Mouse (Mus musculus) gastrocnemius, postnatal 25 days (tissue): Measurements from ENCODE around the gene Sertad4. TPM values are rescaled to one million over a fixed set of nuclear protein-coding genes. Genes with fewer than 3 reads are reported as not detected.
A peak's percentile ranks its signal among the peaks of the same experiment; 100 is the strongest.

Experiments
- DNase-seq: peaks from one replicate; pipeline ENCODE4 v3.0.0; 2022
- total RNA-seq, 2 experiments: library from RNA; stranded (reverse); gene quantifications; 1 replicate in 1 of 2; 2 replicates in 1 of 2; pipeline ENCODE4 v1.2.3; 2021

The Sertad4 gene
- total RNA-seq, 2 experiments from 2014 or later: 3.4 to 3.7 TPM

GRCm38 (mm10) chr1:192851640-192852039 lies 3.9 kb downstream of the Sertad4 start:
- DNase-seq: peak; percentile 71

DNA sequence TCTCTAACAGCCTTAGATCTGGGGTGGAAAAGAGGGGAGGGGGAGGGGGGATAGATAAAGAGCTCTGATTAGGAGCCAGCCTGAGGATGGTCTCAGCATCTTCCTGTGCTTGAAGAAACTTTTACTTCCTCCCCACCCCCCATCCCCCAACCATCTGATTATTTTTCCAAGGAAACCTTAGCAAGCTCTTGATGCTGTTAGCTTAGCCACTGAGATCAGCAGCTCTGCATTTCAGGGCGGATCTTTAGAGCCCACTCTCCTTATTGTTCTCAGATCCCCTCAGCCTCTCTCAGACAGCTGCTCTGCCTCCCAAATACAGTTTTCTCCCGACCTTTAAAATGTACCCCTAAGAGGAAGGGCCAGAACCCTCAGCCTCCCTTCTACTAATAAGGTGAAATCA lies 4.4 kb downstream of the Sertad4 start:
- no peak for DNase-seq

GRCm38 (mm10) chr1:192849616-192850015 lies 5.9 kb downstream of the Sertad4 start:
- DNase-seq: no peak

- DNase-seq: no peak
These were observed 8.3 kb downstream of the Sertad4 start for GRCm38 (mm10) chr1:192847254-192847653.

- DNase-seq: no peak
These were observed 14.3 kb downstream of the Sertad4 start for GRCm38 (mm10) chr1:192841094-192841813.

GRCm38 (mm10) chr1:192840655-192841054 lies 14.9 kb downstream of the Sertad4 start:
- DNase-seq: peak; percentile 31

DNA sequence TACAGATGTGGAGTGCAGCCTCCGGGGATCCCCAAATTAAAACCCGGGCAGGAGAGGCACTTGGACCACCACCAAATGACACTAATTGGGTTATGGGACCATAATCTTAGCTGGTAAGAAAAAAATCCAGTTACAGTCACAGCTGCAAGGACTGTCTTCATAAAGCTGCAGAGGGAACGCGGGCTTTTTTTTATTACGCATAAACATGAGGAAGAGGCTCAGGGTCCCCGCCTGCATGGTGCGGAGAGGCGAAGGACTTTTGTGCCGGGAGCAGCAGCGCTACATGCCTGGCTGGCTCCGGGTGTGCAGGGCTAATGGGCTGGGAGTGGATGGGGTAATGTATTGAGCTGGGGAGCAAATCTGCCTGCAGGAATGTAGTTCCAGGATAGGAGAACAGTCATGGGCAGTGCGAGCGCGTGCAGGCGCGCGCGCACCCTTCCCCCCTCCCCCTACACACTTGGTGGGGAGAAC lies 20.3 kb downstream of the Sertad4 start:
- no peak for DNase-seq

DNA sequence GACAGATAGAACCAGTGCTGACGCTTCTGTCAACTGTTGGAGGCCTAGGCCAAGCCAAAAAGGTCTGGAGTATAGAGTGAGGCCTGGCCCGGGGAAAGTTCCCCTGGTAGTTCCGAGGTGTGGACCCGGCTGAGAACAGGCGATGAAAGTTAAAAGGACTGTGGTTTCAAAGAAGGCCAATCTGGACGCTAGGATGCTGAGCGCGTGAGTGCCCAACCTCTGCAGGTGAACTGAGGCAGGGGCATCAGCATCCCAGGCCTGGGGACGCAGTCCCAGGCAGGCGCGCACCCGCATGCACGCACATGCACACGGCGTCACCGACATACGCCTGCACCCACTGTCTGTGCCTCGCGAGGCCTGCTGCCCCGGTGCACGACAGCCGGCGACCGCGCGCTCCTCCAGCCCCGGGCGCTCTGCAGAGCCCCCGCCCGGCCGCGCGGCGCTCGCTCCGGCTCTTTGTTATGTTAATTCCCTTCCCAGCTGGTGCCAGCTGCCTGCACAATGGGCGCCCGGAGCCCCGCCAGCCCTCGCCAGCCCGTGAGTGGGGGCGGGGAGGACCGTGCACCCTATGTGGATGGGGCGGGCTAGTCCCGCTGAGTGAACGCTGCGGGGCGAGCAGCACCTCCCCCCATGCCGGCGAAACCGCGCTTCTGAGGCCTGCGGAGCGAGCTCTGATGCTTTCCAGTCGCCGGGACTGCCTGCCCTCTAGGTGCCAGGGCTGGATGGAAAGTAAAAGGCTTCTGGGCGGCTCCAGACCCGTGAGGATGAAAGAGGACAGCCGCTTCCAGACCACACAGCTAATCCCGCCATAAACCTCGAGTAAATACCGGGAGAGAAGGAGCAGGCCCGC lies 21.0 kb downstream of the Sertad4 start:
- DNase-seq: no peak

DNA sequence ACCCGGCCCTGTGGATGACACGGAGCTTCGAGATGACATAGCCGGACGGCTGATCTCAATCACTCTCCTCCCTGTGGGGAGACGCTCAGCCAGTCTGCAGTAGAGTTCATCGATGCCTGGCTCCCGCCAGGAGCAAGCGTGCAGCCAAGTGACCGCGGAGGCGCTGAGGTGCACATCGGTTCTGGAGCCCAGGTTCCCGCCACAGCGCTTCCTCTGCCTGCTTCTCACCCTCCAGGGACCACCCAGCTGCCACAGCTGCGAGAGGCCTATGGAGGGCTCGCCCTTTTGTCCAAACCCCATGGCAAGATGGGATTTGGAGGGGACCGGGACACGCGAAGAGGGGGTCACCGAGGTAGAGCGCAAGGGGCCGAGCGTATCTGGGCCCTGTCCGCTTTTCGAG lies 22.0 kb downstream of the Sertad4 start:
- no peak for DNase-seq

GRCm38 (mm10) chr1:192833097-192833496 lies 22.5 kb downstream of the Sertad4 start:
- DNase-seq: no peak

GRCm38 (mm10) chr1:192832338-192832737 lies 23.2 kb downstream of the Sertad4 start:
- no peak for DNase-seq

GRCm38 (mm10) chr1:192830444-192830843 lies 25.1 kb downstream of the Sertad4 start:
- DNase-seq: no peak

- no peak for DNase-seq
These were observed 26.6 kb downstream of the Sertad4 start for GRCm38 (mm10) chr1:192828928-192829327.

DNA sequence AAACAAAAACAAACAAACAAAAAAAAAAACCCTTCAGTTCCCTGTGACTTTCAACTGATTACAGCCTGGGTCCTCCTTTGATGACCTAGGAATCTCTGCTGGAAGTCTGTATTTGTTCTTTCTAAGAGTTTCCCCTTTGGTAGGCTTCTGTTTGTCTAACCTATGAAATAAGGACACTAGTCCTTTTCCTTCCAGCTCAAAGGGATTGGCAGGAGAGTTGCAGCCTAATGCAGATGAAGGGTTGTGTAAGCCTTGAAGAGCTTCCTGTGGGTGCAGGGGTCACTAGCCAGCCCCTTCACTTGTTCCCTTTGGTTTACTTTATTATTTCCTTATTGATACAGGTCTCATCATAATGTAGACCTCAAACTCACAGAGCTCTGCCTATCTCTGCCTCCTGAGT lies 27.6 kb downstream of the Sertad4 start:
- no peak for DNase-seq

DNA sequence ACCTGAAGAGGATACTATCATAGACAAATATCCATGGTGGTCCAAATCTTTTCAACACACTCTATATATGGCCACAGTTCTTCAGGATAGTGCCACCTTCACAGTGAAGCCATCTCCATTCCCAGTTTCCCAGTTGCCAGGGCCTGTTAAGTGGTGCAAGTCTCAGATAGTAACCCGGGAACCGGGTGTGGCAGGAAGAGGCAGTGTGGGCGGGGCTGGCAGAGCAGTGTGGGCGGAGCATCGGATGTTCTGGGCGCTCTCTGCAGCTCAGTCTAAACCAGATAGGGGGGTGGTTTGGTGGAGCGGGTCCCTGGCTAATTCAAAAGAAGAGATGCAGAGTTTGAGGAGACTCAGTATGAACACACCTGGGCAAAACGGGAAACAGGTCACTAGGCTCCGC lies 29.8 kb downstream of the Sertad4 start:
- DNase-seq: no peak

- DNase-seq: peak; percentile 60
These were observed 32.7 kb downstream of the Sertad4 start for GRCm38 (mm10) chr1:192822652-192823525.

DNA sequence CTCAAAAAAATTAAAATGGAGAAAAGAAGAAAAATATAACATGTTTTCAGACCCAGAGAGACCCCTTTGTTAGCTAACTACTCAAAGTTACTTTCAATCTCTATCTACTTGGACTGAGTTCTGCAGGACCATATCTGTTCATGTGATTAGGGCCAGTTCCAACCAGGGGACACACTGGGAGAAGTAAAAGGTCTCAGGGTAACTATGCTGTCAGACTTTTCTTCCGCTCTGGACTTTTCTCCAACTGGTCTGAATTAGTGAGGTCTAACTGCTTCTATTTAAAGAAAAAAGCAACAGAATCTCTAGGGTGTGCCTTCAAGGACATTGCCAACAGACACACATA lies 33.3 kb downstream of the Sertad4 start:
- no peak for DNase-seq

GRCm38 (mm10) chr1:192818334-192818733 lies 37.2 kb downstream of the Sertad4 start:
- DNase-seq: no peak

DNA sequence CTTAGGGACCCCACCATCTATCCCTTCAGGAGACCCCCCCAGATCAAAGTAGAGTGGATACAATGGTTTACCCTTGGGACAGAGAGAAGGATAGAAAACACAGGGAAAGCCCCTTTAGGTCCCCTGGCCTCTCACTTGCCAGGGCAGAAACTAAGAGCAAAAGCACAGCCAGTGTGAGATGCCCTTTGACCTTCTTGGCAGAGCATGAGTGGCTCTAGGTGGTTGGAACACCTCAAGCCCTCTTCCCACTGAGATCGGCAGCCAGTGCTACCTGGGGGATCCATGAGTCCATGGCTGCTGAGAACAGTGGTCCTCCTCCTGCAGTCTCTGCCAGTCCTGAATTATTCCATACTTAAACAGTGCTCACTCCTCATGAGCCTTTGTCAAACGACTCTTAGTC lies 39.8 kb downstream of the Sertad4 start:
- DNase-seq: no peak

DNA sequence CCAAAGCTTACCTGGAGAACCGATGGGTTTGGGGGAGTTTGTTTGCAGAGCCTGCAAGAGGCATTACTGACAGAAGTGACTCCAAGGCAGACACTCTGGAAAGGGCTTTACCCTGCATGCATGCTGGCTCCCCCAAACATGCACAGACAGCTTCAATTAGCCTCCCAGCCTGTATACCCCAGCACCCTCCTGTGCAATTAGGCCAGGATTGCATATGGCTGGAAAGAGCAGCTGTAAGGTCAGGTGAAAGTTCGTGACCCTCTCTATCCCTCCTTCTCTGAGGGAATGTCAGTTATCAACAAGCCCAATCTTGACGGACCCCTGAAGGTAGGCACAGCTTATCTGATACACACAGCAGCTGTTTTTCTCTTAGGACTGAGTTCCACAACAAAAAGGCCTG lies 40.9 kb downstream of the Sertad4 start:
- no peak for DNase-seq

GRCm38 (mm10) chr1:192812758-192813157 lies 42.8 kb downstream of the Sertad4 start:
- no peak for DNase-seq

DNA sequence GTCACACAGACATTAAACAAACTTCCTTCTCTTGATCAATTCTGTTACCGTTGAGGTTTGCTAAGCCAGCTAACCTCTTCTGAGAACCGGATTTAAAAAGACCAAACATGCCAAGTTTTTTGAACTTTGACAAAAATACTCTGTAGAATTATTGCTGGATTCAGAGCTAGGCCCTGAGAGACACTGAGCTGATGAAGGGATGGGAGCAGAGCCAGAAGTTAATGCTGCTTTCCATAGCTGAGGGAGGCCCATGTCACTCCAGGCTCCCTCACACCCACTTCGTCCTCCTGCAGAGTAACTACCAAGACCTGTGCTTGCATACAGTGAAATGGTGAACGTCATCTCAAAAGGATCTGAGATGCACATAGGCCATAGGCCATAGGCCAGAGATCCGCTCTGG lies 43.3 kb downstream of the Sertad4 start:
- DNase-seq: no peak
